Mouse (Mus musculus) cerebellum, adult 11 months (tissue): ENCODE data around the gene Tbxas1.

Experiments used
- DNase-seq: peaks from one replicate; pipeline ENCODE4 v3.0.0; 2022

The Tbxas1 gene

DNA sequence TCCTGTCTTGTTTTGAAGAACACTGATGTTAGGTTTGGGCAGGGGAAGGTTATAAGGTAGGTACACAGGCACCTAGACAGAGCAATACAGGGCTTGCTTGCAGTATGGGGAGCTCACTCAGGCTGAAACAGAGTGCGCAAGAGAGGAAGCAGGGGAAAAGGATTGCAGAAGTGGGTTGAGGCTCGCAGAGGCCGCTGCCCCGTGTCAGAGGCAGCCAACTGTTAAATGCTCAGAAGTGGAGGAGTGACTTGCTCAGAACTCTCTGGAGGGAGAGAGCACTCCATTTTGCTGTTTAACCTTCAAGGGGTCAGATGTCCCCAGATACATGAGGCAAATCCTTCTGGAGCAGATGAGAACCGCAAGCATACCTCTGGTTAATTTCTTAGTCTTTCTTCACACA lies 132.0 kb downstream of the Tbxas1 start:
- no peak for DNase-seq

DNA sequence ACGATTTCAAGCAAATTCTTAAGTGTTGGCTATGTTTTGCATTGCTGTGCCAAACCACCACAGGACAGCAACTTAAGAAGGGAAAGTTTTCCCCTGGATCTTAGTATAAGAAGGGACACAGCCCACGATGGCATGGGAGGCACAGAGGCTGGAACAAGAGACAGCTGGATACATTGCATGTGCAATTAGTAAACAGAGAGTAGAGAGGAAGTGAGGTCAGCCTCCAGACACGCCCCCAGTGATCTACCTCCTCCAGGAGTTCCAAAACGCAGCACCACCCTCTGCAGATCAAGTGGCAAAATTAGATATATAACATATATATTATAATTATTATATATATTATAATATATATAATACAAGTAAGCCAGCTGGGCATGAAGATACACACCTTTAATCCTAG lies 132.9 kb downstream of the Tbxas1 start:
- DNase-seq: no peak

DNA sequence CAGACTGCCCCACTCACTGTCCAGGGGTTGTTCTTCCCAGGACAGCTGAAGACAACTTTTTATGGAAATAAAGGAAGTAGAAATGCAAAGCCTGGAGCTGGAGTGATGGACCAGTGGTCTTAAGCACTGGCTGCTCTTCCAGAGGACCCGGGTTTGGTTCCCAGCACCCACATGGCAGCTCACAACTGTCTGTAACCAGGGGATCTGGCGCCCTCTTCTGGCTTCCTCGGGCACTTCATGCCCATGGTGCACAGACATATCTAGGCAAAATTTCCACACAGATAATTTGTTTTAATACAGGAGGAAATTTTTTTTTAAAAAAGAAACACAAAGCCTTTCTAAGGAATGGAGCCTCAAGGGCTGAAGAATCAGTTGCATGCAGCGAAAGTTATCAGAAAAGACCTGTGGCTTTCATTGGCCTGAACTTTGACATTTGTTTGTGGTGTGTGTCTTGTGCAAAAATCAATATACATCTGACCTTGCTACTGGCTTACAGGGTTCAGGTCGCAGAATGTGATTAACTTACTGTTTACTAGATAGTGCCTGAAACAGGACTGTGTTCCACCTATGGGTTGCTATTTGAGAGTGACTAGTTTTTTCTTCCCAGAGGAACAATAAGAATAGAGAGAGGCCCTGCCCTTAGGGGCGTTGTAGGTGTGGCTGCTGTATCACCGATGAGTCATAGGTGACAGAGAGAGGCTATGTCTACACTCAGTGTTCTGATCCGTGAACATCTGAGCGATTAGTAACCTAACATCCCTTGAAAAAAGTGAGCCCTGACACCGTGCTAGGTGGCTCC lies 138.0 kb downstream of the Tbxas1 start:
- no peak for DNase-seq

DNA sequence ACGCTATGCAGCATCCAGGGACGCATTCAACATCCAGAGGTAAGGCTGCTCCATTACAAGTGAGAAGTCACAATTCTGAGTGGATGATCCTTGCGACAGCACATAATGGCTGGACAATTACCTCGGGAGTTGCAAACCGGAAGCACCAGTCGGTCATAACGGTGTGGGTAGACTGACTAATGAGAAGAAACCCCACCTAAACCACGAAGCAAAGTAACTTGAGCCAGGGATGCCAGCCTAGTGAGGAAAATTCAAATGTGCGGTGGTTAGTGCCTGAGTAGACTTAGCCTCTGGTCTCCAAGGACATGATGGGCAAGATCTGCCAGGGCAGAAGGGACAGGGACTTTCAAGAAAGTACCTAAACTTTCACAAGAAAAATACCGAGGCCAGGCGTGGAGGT lies 142.7 kb downstream of the Tbxas1 start:
- DNase-seq: no peak

DNA sequence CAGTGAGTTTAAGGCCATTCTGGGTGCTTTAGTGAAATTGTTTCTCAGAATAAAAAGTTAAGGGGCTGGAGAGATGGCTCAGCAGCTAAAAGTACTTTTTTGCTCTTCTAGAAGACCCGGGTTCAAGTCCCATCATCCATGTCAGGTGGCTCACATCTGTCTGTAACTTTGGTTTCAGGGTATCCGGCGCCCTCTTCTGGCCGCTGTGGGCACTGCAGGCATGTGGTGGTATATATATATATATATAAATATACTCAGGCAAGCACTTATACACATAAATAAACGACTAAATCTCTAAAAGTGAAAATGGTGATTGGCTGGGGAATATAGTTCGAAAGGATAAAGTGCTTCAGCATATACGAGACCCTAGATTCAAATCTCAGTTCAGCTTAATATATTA lies 143.6 kb downstream of the Tbxas1 start:
- DNase-seq: no peak

DNA sequence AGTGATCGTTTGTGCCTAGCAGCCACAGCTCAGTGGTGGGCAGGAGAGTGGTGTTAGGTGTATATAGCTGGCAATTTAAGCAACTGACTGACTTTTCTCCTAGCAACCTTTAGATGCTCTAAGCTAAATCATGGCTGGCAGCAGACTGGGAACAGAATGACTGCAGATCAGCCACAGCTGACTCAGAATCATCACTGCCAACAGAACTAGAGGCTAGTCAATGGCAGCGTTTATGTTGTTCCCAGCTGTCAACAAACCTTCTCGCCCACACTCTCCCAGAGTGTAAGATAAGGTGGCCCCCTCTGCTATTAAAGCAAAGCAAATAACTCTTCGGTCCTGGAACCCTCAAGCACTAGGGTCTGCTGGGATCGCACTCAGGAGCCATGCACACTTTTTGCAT lies 144.0 kb downstream of the Tbxas1 start:
- DNase-seq: no peak

DNA sequence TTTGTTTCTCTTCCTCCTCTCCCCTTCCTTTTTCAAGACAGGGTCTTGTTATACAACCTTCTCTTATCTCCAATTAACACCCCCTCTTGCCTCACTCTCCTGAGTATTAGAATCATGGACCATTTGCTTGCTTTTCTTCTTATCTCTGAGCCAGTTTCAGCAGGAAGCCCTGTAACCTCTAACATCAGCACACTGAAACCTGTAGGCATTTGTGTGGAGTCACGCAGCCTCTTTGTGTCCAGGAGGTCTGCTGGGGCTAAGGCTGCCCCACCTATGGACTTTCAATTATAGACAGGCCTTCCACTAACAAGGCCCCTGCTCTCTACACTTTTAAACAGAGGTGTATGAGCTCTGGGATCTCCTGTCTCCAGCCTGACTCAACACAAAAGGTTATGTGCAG lies 146.7 kb downstream of the Tbxas1 start:
- DNase-seq: no peak

DNA sequence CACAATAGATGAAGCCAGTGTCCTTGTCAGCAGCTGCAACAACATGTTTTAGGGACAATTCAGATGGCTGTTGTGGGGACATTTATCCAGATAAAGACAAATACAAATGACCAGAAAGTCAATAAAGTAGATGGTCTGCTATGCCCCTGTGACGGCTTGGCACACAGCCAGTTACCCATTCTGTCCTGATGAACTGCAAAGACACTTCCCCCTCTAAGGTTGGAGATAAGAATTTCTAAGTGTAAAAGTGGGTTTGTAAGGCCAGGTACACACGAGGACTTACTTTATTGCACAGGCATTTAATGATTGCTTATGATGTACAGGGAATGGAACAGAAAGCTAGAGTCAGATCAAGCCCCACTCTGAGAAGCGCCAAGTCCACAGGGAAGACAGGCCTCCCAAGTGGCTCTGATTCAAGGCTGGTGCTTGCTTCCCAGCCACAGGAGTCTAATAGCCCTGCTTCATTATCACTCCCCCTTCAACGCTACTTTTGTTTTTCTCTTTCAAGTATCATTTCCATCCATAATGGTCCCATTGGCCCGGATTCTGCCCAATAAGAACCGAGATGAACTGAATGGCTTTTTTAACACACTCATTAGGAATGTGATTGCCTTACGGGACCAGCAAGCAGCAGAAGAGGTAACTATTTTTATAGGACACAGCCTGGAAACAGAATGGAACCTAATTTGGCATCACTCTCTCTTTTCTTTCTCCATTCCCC lies 147.4 kb downstream of the Tbxas1 start:
- DNase-seq: no peak

DNA sequence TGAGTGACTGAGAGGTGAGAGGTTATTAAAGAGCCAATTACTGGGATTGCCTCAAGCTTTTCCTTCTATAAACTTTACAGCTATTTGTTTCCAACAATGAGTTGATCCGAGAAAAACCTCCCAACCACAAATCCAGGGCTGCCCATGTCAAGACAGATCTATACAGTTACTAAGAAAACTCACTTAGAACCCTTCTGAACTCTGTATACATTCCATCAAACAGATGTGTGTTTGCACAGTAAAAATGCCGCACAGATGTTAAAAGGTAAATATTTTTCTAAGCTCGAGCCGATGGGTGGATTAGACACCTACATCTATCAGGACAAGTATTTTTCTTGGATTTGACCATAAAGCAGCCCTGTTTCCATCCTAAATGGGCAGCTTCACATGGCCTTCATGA lies 149.4 kb downstream of the Tbxas1 start:
- DNase-seq: no peak

DNA sequence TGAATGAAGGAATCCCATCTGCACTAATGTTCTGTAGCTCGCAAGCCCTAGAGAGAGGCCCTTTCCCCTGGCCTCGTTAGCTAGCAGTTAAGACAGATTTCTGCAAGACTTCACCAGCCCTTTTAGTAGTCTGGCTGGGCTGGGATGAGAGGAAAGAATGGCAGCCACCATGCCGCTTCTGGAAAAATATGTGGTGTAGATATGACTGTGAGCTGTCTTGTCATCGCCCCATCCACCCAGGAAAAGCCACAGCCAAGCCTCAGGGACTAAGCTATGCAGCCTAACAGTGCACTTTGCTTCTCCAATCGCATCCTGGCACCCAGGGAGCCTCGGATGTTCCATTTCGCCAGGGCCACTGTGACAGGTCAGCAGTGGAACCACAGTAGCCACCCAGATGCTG lies 149.8 kb downstream of the Tbxas1 start:
- no peak for DNase-seq

DNA sequence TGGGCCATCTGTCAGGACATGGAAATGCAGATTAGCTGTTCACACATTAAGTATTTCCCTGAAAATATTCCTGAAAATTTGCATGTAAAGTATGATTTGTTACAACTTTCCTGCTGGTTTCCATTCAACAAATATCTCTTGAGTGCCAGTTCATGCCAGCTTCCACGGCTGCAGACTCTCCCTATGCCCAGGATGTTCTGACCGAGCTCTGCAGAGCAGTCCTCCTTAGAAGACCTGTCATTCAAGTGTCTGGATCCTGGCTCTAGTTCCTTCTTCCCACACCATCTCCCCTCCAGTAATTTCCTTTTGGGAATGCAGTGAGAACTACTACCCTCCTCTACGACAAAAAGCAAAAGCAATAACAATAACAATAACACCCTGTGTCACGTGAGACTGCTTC lies 155.5 kb downstream of the Tbxas1 start:
- no peak for DNase-seq

DNA sequence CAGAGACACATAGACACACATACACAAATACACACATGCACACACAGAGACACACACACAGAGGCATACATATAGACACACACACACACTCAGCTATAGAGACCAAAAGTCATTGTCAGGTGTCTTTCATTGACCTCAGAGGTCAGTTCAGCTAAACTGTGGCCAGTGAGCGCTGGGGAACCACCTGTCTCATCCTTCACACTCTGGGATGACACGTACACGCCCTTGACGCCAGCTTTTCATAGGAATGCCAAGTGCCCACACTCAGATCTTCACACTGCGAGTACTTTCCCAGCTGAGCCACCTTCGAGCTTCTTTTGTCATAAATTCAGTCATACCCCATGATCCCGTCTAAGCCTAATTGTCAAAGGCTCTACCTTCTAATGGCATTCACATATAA lies 158.5 kb downstream of the Tbxas1 start:
- no peak for DNase-seq

DNA sequence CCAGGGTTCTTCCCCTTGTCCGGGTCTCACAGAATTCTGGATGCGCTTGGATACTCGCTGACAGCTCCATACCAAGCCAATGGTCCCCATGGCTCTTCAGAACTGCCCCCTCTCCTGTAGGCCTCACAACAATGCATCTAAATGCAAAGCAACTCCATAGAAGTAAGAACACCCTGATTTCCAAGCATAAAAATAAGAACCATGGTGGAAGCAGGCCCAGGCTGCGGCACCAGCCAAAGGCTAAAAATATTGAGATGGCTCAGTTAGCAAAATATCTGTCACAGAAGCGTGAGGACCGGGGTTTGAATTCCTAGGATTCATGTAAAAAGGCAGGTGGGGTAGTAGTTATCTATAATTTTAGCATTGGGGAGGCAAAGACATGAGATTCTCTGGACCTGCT lies 159.8 kb downstream of the Tbxas1 start:
- DNase-seq: no peak

DNA sequence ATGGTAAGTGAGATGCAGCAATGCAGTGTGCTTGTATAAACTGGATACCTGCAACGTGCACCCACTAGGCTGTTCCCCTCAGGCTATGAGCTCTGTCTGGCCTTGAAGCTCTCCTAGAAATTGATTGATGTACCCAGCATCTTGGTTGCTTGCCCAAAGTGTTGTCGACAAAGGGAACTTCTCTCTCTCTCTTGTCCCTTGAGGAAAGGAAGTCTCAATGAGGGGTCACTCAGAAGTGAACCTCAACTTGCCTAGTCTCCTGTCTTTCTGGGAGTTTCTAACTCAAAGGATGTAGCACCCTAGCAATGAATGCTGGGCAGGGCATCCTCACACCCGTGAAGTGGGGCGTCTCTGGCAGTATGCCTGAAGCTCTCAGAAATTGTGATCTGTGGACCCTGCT lies 161.0 kb downstream of the Tbxas1 start:
- DNase-seq: no peak

DNA sequence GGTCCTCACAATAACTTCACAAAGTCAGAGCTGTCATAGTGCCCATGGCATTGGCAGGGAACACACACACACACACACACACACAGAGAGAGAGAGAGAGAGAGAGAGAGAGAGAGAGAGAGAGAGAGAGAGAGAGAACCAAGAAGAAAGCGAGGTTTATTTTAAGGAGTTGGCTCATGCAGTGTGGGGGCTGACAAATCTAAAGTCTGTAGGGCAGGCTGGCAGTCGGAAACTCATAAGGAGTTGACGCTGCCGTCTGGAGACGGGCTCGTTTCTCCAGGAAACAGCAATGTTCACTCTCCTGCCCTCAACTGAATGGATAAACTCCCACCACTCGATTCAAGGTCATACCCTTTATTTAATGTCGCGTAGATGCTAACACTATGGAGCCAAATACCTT lies 165.2 kb downstream of the Tbxas1 start:
- no peak for DNase-seq

DNA sequence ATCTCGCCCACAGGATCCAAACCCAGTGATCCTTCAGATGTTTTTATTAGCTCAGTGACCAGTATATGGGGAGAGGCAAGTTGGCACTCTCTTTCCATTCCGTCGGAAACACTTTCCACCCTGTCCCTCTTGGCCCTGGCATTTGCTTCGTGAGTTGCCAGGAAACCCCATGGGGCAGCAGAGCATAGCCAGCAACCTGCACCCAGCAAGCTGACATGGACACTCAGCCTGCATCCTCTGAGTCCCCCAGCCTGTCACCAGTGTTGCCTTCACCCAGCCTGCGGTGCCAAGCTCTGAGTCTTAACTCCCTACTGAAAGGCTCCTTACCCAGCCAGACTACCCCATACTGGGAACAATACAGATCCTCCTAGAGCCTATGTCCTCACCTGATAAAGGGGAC lies 173.9 kb downstream of the Tbxas1 start:
- DNase-seq: peak; percentile 18

DNA sequence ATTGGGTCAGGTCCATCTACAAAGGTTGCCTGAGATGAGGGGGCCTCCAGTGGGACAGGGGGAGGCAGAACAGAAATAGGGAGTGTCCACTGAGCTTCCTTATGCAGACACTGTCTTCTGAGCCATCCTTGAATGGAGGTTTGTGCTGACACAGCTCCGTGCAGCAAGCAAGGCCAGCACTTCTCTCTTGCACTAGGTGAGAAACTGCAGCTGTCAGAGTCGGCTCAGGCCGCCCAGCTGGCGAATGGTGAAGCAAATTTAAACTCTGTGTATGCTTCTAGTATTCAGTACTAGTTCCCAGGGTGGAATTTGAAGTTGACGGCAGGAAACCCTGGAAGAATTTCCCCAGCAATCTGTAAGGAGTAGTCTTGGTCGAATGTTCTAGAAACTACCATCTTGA lies 175.6 kb downstream of the Tbxas1 start:
- no peak for DNase-seq

DNA sequence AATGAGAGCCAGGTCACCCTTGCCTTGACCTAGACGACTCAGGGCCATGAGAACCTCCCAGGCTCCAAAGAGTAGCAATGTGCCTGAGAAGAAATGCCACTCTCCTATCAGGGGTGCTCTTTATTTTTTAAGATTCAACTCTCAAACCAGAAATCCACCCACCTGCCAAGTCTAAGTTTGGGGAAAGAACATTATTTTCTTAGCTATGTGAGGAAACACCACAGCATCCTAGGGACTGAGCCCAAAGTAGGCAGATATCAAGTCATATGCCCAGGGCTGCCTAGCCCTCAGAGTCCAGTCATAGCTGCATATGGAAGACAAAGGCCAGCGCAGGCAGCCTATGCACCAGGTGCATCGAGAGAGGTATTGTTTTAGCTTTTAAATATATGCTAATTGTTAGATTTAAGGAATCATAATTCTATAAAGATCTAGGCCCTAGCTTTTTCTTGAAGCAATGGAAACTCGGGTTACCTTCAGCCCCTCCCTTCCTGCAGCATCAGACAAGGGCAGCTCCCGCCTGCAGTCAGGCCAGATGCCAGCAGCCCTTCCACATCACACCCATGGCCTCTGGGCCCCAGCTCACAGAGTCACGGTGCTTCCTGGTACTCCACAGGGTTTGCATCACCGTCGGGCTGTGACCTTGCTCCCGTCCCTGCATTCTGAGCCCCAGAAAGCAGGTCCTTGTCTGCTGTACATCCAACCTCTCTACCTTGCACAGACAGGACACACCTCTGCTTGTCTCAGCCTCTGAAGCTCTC lies 176.8 kb downstream of the Tbxas1 start:
- no peak for DNase-seq

DNA sequence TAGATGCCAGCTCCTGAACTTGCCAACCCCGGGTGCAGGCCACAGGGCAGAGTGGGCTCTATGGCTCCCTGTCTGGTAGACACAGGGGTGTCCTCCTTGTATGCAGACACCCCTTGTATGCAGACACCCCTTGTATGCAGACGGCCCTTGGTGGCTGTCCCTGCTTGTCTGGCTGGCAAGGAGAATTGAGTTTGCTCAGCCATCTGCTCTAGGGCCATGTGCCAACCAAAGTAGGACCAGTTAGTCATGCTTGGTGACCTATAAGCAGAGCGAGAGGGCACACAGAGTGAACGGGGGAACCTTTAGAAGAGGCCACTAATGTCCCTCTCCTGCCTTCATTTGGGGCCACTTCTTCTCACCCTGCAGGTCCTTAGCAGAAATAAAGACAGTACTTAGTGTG lies 177.4 kb downstream of the Tbxas1 start:
- peak; percentile 74 for DNase-seq

DNA sequence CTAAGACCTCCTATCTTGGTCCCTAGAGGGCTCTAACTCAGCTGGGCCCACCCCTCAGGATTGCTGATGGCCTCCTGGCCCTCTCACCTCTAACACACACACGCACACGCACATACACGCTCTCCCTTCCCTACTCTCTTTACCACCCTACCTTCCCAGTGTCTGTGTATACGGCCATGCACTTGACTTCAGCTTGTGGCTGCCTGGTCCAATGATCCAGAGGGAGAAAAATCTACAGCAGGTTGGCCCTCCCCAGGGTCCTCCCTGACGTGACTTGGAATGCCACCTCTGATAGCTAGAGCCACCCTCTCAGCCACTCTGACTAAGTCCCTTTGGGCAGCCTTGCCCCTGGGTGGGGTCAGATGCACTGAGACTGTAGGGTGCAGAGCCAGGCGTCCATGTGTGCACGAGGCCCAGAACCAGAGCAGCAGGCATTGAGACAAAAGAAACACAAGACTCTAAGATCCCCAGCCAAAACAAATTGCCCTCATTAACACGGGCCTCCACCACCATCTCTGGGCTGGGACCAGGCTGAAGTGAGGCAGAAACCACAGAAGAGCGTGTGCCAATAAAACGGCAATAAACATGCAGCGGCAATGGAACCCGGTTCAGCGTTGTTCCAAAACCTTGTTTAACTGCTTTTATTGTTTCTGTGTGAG lies 179.1 kb downstream of the Tbxas1 start:
- DNase-seq: no peak

DNA sequence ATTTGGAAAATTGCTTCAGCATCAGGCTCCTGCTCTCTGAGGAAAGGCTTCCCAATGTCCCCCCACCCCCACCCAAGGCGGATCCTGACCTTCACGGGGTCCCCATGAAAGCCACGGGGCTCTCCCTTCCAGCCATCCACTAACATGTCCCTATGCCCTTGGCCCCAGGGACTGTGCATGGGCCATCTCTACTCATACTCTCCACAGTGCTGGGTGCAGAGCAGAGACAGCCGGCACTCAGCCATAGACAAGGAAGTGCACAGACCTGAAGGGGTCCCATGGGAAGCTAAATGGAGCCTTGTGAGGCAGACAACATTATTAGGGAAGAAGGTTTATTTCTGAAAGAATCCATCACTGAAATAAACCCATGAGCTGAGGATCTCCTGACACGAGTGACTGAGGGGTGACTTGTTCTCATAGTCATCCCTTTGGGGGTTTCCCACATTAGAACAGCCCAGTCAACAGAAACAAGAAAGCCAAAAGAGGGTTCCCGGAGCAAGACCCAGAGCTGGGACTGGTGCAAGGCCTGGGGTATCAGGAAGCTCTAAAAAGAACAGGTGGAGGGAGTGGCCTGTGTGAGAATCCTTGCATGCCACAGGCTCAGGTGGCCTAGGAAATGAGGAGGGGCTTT lies 179.8 kb downstream of the Tbxas1 start:
- DNase-seq: no peak

DNA sequence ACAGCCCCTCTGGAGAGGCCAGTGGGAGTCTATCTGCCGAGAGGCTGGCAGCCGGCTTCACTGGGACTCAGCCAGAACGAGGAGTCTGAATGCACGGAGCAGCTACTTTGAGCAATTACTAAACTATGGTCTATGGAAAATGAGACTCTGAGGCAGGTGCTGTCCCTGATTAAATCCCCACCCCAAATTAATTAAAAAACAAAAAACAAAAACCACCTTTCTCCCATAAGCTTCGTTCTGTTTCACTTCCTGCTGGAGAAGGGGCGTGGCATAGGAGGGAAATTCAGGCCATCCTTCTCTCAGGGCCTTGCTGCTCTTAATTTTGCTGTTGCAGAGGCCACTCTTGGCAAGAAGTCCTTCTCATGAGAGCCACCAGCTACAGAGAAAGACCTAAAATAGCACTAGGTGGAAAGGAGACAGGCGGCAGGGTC lies 180.6 kb downstream of the Tbxas1 start:
- DNase-seq: no peak

DNA sequence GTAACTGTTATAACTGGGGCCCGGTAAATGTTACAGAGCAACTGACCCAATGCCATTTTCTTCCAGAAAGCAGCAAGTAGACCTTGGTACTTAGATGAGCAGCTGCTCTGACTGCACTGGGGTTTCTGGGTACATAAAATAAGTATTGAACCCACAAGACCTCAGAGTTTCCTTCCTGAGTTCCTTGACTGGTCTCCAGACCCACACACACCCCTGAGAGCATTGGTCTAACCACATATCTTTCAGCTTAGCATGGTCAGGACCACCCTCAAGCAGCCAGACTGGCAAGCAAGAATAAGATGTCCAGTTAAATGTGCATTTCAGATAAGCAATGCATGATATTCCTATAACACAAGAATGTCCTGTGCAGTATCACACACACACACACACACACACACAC lies 182.0 kb downstream of the Tbxas1 start:
- no peak for DNase-seq
